Mouse (Mus musculus): ENCODE results near the gene Lrrc7. TPM values are rescaled to one million over a fixed set of nuclear protein-coding genes. Genes with fewer than 3 reads are reported as not detected.

Lrrc7 gene
- polyA plus RNA-seq, 1 experiment = not detected

DNA sequence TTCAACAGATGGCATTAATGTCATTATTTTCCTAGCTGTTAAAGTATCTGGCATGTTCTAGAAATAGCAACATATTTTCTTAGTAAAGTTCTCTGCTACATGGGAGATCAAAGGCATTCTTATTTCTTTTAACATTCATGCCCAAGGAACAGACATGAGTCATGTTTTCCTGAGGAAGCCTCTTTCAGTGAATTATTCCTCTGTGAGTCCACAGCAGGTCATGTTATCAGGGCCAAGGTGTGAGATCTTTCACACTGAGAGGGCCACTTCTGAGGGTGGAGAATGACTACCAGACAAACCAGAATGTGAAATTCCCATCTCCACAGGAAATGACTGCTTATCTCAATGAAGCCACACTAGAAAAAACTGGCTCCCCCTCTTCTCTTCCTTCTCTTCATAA, 309.4 kb downstream of the Lrrc7 start:
- no peak overlapping the region for H3K4me2 ChIP-seq (ENCODE audit: low read depth)
- H3K27me3 ChIP-seq (ENCODE audit: control insufficient read depth, insufficient read depth, insufficient read length) = no peaks in the 10 kb centered on the region
- no peak overlapping the region for H3ac ChIP-seq (ENCODE audit: control insufficient read depth, insufficient read length)
- TF ChIP-seq POLR2A (IDR thresholded peaks at IDR 0.05; ENCODE audit: insufficient read length, low read depth) = no peak
- no peak for TF ChIP-seq CEBPB (IDR thresholded peaks at IDR 0.05; ENCODE audit: insufficient read depth, poor library complexity, severe bottlenecking)
- TF ChIP-seq TCF12 (IDR thresholded peaks at IDR 0.05; ENCODE audit: insufficient read depth, poor library complexity, severe bottlenecking) = no peak
- no peak for TF ChIP-seq REST (IDR thresholded peaks at IDR 0.05; ENCODE audit: insufficient read depth, insufficient read length)
- no peak for TF ChIP-seq MYOG (IDR thresholded peaks at IDR 0.05; ENCODE audit: control insufficient read depth in 1 of 3, insufficient read depth in 1 of 3, insufficient read length in 2 of 3, low read depth in 2 of 3)
- no peak for TF ChIP-seq TCF3 (IDR thresholded peaks at IDR 0.05; ENCODE audit: insufficient read length, low read depth)
- no peak for TF ChIP-seq MAX (IDR thresholded peaks at IDR 0.05; ENCODE audit: low read depth)
- TF ChIP-seq SRF (IDR thresholded peaks at IDR 0.05; ENCODE audit: control insufficient read depth, insufficient read length, low read depth) = no peak
- TF ChIP-seq E2F4 (IDR thresholded peaks at IDR 0.05; ENCODE audit: insufficient read depth) = no peak
- no peak for TF ChIP-seq MYOD1 (IDR thresholded peaks at IDR 0.05; ENCODE audit: control insufficient read depth in 1 of 3, insufficient read length in 2 of 3, low read depth in 2 of 3)
- TF ChIP-seq USF1 (IDR thresholded peaks at IDR 0.05; ENCODE audit: low read depth) = no peak
- no peak for TF ChIP-seq POLR2AphosphoS2 (IDR thresholded peaks at IDR 0.05; ENCODE audit: insufficient read length, low read depth)
- H3K79me2 ChIP-seq (ENCODE audit: control insufficient read depth, insufficient read depth) = no peaks in the 10 kb centered on the region
- H3K36me3 ChIP-seq (ENCODE audit: control insufficient read depth, insufficient read depth) = no peaks in the 10 kb centered on the region
- H3K4me3 ChIP-seq = no peak overlapping the region

DNA sequence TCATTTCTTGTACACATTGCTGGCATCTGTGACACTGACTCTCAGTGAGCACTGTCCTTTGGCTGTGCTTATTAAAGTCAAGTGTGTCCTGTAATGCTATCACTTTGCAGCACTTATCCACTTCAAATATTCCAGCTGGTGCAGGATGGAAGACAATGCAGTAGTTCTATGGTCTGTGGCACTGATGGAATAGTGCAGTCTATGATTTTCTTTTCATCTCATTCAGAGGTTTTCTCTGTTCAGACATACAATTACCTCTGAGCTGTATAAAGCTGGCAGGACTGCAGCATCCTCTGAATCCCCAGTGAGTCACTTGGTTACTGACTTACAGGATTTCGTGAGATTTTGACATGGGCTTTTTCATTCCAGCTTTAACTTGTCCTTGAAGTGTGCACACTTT, 314.3 kb downstream of the Lrrc7 start:
- H3K79me2 ChIP-seq (ENCODE audit: control insufficient read depth, insufficient read depth) = no peaks in the 10 kb centered on the region
- H3K27me3 ChIP-seq (ENCODE audit: control insufficient read depth, insufficient read depth, insufficient read length) = no peaks in the 10 kb centered on the region
- no peak overlapping the region for H3ac ChIP-seq (ENCODE audit: control insufficient read depth, insufficient read length)
- H3K36me3 ChIP-seq (ENCODE audit: control insufficient read depth, insufficient read depth) = no peaks in the 10 kb centered on the region
- no peak overlapping the region for H3K4me2 ChIP-seq (ENCODE audit: low read depth)
- no peak for TF ChIP-seq E2F4 (IDR thresholded peaks at IDR 0.05; ENCODE audit: insufficient read depth)
- TF ChIP-seq MYOD1 (IDR thresholded peaks at IDR 0.05; ENCODE audit: control insufficient read depth in 1 of 3, insufficient read length in 2 of 3, low read depth in 2 of 3) = no peak
- TF ChIP-seq SRF (IDR thresholded peaks at IDR 0.05; ENCODE audit: control insufficient read depth, insufficient read length, low read depth) = no peak
- no peak for TF ChIP-seq CEBPB (IDR thresholded peaks at IDR 0.05; ENCODE audit: insufficient read depth, poor library complexity, severe bottlenecking)
- no peak for TF ChIP-seq POLR2AphosphoS2 (IDR thresholded peaks at IDR 0.05; ENCODE audit: insufficient read length, low read depth)
- TF ChIP-seq MYOG (IDR thresholded peaks at IDR 0.05; ENCODE audit: control insufficient read depth in 1 of 3, insufficient read depth in 1 of 3, insufficient read length in 2 of 3, low read depth in 2 of 3) = no peak
- TF ChIP-seq REST (IDR thresholded peaks at IDR 0.05; ENCODE audit: insufficient read depth, insufficient read length) = no peak
- no peak for TF ChIP-seq USF1 (IDR thresholded peaks at IDR 0.05; ENCODE audit: low read depth)
- TF ChIP-seq POLR2A (IDR thresholded peaks at IDR 0.05; ENCODE audit: insufficient read length, low read depth) = no peak
- TF ChIP-seq TCF12 (IDR thresholded peaks at IDR 0.05; ENCODE audit: insufficient read depth, poor library complexity, severe bottlenecking) = no peak
- no peak for TF ChIP-seq MAX (IDR thresholded peaks at IDR 0.05; ENCODE audit: low read depth)
- TF ChIP-seq TCF3 (IDR thresholded peaks at IDR 0.05; ENCODE audit: insufficient read length, low read depth) = no peak
- no peak overlapping the region for H3K4me3 ChIP-seq

DNA sequence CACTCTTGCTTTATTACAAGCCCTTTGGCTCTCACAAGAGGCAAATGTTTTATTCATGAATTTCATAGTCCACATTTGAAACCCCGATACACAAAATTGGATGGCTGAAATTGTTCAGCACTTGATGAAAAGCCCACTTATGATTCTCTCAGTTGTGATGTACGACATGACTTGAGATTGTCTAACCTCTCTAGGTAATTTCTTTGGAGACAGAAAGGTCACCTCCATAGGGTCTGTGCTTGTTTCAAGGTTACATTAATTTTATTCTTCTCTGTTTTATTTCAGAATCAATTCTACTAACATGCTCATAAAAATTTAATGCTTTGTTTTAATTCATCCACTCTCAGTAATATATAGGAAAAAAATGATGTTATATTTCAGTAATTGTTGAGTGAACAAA, 351.4 kb downstream of the Lrrc7 start:
- H3ac ChIP-seq (ENCODE audit: control insufficient read depth, insufficient read length) = no peak overlapping the region
- TF ChIP-seq TCF12 (IDR thresholded peaks at IDR 0.05; ENCODE audit: insufficient read depth, poor library complexity, severe bottlenecking) = no peak
- H3K27me3 ChIP-seq (ENCODE audit: control insufficient read depth, insufficient read depth, insufficient read length) = no peaks in the 10 kb centered on the region
- no peak overlapping the region for H3K4me3 ChIP-seq
- no peaks in the 10 kb centered on the region for H3K79me2 ChIP-seq (ENCODE audit: control insufficient read depth, insufficient read depth)
- no peaks in the 10 kb centered on the region for H3K36me3 ChIP-seq (ENCODE audit: control insufficient read depth, insufficient read depth)
- H3K4me2 ChIP-seq (ENCODE audit: low read depth) = no peak overlapping the region

DNA sequence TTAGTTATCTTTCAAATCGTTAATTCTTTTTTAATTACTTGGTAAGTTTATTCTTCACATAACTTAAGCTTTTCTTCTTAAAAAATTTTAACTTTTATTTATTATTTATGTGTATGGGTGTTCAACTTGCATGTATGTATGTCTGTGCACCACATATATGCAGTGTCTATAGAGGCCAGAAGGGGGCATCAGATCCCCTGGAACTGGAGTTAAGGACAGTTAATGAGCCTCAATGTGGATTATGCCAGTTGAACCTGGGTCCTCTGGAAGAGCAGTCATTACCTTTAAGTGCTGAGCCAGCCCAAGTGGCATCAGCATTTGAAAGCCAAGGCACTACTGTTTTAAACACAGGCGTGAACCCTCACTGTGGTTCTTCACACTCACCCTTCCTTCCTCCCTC, 352.0 kb downstream of the Lrrc7 start:
- H3K36me3 ChIP-seq (ENCODE audit: control insufficient read depth, insufficient read depth) = no peaks in the 10 kb centered on the region
- H3K79me2 ChIP-seq (ENCODE audit: control insufficient read depth, insufficient read depth) = no peaks in the 10 kb centered on the region
- no peak overlapping the region for H3K4me2 ChIP-seq (ENCODE audit: low read depth)
- TF ChIP-seq POLR2A (IDR thresholded peaks at IDR 0.05; ENCODE audit: insufficient read length, low read depth) (no peak), REST (IDR thresholded peaks at IDR 0.05; ENCODE audit: insufficient read depth, insufficient read length) (no peak), MYOG (IDR thresholded peaks at IDR 0.05; ENCODE audit: control insufficient read depth in 1 of 3, insufficient read depth in 1 of 3, insufficient read length in 2 of 3, low read depth in 2 of 3) (no peak), TCF12 (IDR thresholded peaks at IDR 0.05; ENCODE audit: insufficient read depth, poor library complexity, severe bottlenecking) (no peak), MAX (IDR thresholded peaks at IDR 0.05; ENCODE audit: low read depth) (no peak), USF1 (IDR thresholded peaks at IDR 0.05; ENCODE audit: low read depth) (no peak), CEBPB (IDR thresholded peaks at IDR 0.05; ENCODE audit: insufficient read depth, poor library complexity, severe bottlenecking) (no peak), POLR2AphosphoS2 (IDR thresholded peaks at IDR 0.05; ENCODE audit: insufficient read length, low read depth) (no peak), TCF3 (IDR thresholded peaks at IDR 0.05; ENCODE audit: insufficient read length, low read depth) (no peak), E2F4 (IDR thresholded peaks at IDR 0.05; ENCODE audit: insufficient read depth) (no peak), MYOD1 (IDR thresholded peaks at IDR 0.05; ENCODE audit: control insufficient read depth in 1 of 3, insufficient read length in 2 of 3, low read depth in 2 of 3) (no peak), SRF (IDR thresholded peaks at IDR 0.05; ENCODE audit: control insufficient read depth, insufficient read length, low read depth) (no peak)
- H3ac ChIP-seq (ENCODE audit: control insufficient read depth, insufficient read length) = no peak overlapping the region
- H3K4me3 ChIP-seq = no peak overlapping the region
- H3K27me3 ChIP-seq (ENCODE audit: control insufficient read depth, insufficient read depth, insufficient read length) = no peaks in the 10 kb centered on the region

DNA sequence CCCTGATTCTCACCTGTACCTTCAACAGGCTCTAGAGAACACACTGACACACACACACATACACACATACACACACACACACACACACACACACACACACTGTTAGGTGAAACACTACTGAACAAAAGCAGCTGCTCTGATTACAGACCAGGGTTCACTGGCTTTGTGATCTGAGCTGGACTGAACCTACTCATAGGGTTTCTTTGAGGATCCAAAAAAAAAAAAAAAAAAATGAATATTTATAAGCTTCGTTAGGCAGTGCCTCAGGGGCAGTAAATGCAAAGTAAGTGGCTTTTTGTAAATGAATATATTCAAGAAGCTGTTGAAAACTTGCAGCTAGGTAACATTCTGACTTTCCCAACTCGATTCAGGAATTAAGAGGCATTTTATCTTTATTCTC, 354.2 kb downstream of the Lrrc7 start:
- Histone ChIP-seq H3K4me3 (no peak overlapping the region), H3K4me2 (ENCODE audit: low read depth) (no peak overlapping the region), H3K27me3 (ENCODE audit: control insufficient read depth, insufficient read depth, insufficient read length) (no peaks in the 10 kb centered on the region), H3K36me3 (ENCODE audit: control insufficient read depth, insufficient read depth) (no peaks in the 10 kb centered on the region), H3K79me2 (ENCODE audit: control insufficient read depth, insufficient read depth) (no peaks in the 10 kb centered on the region), H3ac (ENCODE audit: control insufficient read depth, insufficient read length) (no peak overlapping the region)
- no peak for TF ChIP-seq SRF (IDR thresholded peaks at IDR 0.05; ENCODE audit: control insufficient read depth, insufficient read length, low read depth)
- TF ChIP-seq CEBPB (IDR thresholded peaks at IDR 0.05; ENCODE audit: insufficient read depth, poor library complexity, severe bottlenecking) = no peak
- TF ChIP-seq MYOG (IDR thresholded peaks at IDR 0.05; ENCODE audit: control insufficient read depth in 1 of 3, insufficient read depth in 1 of 3, insufficient read length in 2 of 3, low read depth in 2 of 3) = no peak
- no peak for TF ChIP-seq TCF12 (IDR thresholded peaks at IDR 0.05; ENCODE audit: insufficient read depth, poor library complexity, severe bottlenecking)
- TF ChIP-seq E2F4 (IDR thresholded peaks at IDR 0.05; ENCODE audit: insufficient read depth) = no peak
- TF ChIP-seq USF1 (IDR thresholded peaks at IDR 0.05; ENCODE audit: low read depth) = no peak
- TF ChIP-seq REST (IDR thresholded peaks at IDR 0.05; ENCODE audit: insufficient read depth, insufficient read length) = no peak
- TF ChIP-seq POLR2A (IDR thresholded peaks at IDR 0.05; ENCODE audit: insufficient read length, low read depth) = no peak
- no peak for TF ChIP-seq MAX (IDR thresholded peaks at IDR 0.05; ENCODE audit: low read depth)
- TF ChIP-seq POLR2AphosphoS2 (IDR thresholded peaks at IDR 0.05; ENCODE audit: insufficient read length, low read depth) = no peak
- no peak for TF ChIP-seq MYOD1 (IDR thresholded peaks at IDR 0.05; ENCODE audit: control insufficient read depth in 1 of 3, insufficient read length in 2 of 3, low read depth in 2 of 3)
- no peak for TF ChIP-seq TCF3 (IDR thresholded peaks at IDR 0.05; ENCODE audit: insufficient read length, low read depth)
